Mouse (Mus musculus) heart, embryonic 10.5 days (tissue): ENCODE results near the gene Cep70. TPM values are rescaled to one million over a fixed set of nuclear protein-coding genes. Genes with fewer than 3 reads are reported as not detected.

Source experiments
- DNase-seq: peaks from one replicate; pipeline ENCODE4 v3.0.0-alpha.2; 2017; ENCODE audit warnings: low spot score
- H3K27ac ChIP-seq: fragments of 300-500 bp; sonication (generic); 2 replicates; pipeline ENCODE4 v1.5.1; 2016; ENCODE audit warnings: mild to moderate bottlenecking
- H3K27me3 ChIP-seq: fragments of 300-500 bp; sonication (generic); 2 replicates; pipeline ENCODE4 v1.6.1; 2016; ENCODE audit warnings: mild to moderate bottlenecking; ENCODE audit not compliant: poor library complexity, insufficient read depth, severe bottlenecking
- H3K36me3 ChIP-seq: fragments of 300-500 bp; sonication (generic); 2 replicates; pipeline ENCODE4 v1.6.1; 2016; ENCODE audit warnings: mild to moderate bottlenecking, moderate library complexity
- H3K4me1 ChIP-seq: fragments of 300-500 bp; sonication (generic); 2 replicates; pipeline ENCODE4 v1.6.1; 2016; ENCODE audit warnings: mild to moderate bottlenecking
- H3K4me3 ChIP-seq: fragments of 300-500 bp; sonication (generic); 2 replicates; pipeline ENCODE4 v1.5.1; 2016; ENCODE audit warnings: mild to moderate bottlenecking, moderate library complexity
- H3K9me3 ChIP-seq: fragments of 300-500 bp; sonication (generic); 2 replicates; pipeline ENCODE4 v1.6.1; 2016; ENCODE audit warnings: mild to moderate bottlenecking, moderate library complexity
- WGBS: fragments of 180-500 bp; shearing (Covaris S2); methylation state at CpG from one replicate; pipeline ENCODE4 v1.1.7; 2016; 5-methylcytosine and 5-hydroxymethylcytosine counted together
- polyA plus RNA-seq: library from polyadenylated mRNA; unstranded; fragments of >200 nt; fragmentation: Nextera tagmentation; extraction: Ambion mirVana; gene quantifications from 2 replicates; pipeline ENCODE4 v1.2.1, GENCODE M21; 2016

The Cep70 gene
- 25.9 and 27.3 TPM in 2 replicates for polyA plus RNA-seq

DNA sequence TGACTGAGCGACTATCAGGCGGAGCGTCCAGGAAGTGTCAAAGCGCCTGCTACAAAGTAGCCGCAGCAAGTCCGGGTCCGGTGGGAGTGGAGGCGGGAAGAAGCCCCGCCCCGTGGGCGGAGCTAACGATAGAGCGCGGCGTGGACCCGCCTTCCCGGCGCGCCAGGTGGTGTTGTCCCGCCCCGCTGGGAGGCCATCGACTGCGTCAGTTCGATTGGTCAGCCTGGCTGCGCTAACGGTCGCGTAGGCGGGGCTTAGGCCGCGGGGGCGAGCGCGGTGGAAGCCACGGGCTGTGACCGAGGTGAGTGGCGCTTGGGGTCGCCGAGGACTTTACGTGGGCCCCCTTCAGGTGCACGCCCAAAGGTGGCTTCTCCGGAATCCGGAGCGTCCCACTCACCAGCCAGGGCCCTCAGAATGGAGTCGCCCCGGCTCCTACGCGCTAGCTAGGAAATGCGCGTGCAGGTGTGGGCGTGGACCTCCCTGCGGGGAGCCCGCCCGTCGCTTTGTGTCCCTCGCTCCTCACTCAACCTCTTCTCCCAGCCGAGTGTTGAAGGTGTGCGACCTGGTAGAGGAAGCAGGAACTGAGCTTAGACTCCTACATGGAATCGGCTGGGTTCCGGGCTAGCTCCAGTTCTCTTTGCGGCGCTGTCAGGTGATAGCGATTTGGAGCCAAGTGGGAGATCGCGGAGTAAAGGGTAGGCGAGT, at the start of gene Cep70:
Gene Cep70, plus strand, starts transcription at position 178 of the 705 bp plus-strand sequence.
- H3K36me3 ChIP-seq = no peaks in the 10 kb centered on the region; the same call in 1 of the 2 replicates
- under 1% methylated on average over 66 of the region's 66 CpGs for WGBS
- 0 out of 2 replicates have a peak, but pooled peaks cover 8% of the 10 kb centered on the region for H3K4me1 ChIP-seq
- peak; percentile 98 for DNase-seq
- no peaks in the 10 kb centered on the region for H3K9me3 ChIP-seq
- no peaks in the 10 kb centered on the region for H3K27me3 ChIP-seq
- H3K27ac ChIP-seq = peak within 1 kb of the TSS; percentile 95
- peak within 1 kb of the TSS; percentile 94 for H3K4me3 ChIP-seq

DNA sequence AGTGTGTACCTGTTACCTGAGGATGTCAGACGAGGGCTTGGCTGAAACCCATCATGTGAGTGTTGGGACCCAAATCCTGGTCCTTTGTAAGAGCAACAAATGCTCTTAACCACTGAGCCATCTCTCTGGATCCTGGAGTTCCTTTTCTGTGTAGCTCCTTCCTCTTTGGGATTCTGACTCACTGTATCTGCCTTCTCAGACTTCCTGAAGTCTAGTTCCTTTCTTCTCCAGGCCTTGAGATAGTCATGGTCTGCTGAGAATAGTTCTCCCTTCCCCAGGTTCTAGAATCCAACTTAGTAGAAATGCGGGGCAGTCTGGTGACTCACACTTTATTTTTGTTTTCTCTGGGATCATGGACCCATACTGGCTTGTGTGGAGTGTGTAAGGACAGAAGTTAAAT, 30.5 kb upstream of the Cep70 start:
- 61% methylated on average over 2 of the region's 2 CpGs for WGBS
- no peaks in the 10 kb centered on the region for H3K36me3 ChIP-seq
- no peak overlapping the region for H3K27ac ChIP-seq
- H3K4me3 ChIP-seq = no peak overlapping the region
- no peaks in the 10 kb centered on the region for H3K4me1 ChIP-seq
- no peak for DNase-seq
- no peaks in the 10 kb centered on the region for H3K27me3 ChIP-seq
- H3K9me3 ChIP-seq = no peaks in the 10 kb centered on the region

DNA sequence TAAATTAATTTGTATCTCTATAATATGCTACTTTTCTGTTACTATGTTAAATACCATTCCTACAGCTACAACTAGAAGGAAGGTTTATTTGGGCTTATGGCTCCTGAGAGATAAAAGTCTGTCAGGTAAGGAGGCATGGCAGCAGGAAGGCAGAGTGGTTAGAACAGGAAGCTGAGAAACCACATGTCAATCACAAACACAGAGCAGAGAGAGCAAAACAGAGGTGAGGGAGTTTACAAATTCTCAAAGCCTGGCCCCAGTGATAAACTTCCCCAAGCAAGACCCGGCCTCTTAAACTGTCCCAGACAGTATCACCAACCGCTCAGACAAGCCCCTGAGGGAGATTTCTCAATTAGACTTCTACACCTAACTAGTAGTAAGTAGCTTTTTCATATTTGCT, 27.0 kb upstream of the Cep70 start:
- 55% methylated on average over 2 of the region's 2 CpGs for WGBS
- Histone ChIP-seq H3K4me3 (no peak overlapping the region), H3K36me3 (no peaks in the 10 kb centered on the region), H3K4me1 (no peaks in the 10 kb centered on the region), H3K9me3 (no peaks in the 10 kb centered on the region), H3K27me3 (no peaks in the 10 kb centered on the region), H3K27ac (no peak overlapping the region)
- no peak for DNase-seq

DNA sequence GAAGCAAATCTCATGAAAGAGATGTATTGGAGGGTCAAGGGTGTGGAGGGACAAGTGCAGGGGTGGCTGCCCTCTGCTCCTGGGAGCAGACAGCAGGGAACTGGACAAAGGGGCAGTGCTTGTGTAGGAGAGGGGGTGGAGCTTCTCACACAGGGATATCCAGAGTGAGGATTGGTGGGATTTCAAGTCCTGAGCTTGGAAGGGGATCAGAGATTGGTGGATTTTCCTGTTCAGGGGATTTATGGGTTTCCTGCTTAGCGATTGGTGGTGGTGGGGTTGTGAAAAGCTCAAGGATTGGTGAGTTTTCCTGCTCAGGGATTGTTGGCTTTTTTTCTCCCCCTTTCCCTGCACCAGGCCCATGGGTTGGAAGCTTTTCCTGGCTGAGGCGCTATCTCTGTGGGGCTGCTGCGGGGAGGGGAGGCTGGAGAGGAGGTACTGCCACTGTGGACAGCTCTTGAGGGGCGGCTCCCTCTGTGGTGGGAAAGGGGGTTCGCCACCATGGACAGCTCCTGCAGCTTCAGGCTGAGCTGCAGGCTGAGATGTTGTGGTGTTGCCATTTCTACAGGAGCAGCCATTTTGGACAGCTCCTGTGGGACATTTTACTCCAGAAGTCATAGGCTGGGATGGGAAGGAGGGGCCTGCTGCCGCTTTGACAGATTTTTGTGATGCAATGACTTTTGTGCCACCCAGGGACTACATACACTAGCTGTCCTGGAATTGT, 25.0 kb upstream of the Cep70 start:
- Histone ChIP-seq H3K36me3 (no peaks in the 10 kb centered on the region), H3K4me3 (no peak overlapping the region), H3K27ac (no peak overlapping the region), H3K4me1 (no peaks in the 10 kb centered on the region), H3K27me3 (no peaks in the 10 kb centered on the region), H3K9me3 (no peaks in the 10 kb centered on the region)
- DNase-seq = peak; percentile 91
- 13% methylated on average over 6 of the region's 6 CpGs for WGBS

DNA sequence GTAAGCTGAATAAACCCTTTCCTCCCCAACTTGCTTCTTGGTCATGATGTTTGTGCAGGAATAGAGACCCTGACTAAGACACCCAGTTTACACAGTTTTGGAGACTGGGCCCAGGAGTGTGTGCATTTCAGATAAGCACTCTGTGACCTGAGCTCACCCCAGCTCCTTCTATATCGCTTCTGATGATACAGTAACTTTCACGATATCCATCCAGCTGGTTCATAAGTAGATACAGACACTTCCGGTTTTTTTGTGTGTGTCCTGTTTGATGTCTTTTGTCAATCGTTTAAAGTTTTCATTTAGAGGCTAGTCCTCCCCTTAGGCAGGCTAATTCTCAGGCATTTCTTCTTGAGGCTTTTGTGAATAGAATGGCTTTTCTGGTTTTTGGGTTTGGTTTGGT, 21.5 kb upstream of the Cep70 start:
- Histone ChIP-seq H3K4me1 (no peaks in the 10 kb centered on the region), H3K36me3 (no peaks in the 10 kb centered on the region), H3K27me3 (no peaks in the 10 kb centered on the region), H3K9me3 (no peaks in the 10 kb centered on the region), H3K27ac (no peak overlapping the region), H3K4me3 (no peak overlapping the region)
- WGBS = 80% methylated on average over 4 of the region's 4 CpGs
- no peak for DNase-seq

- H3K27me3 ChIP-seq = no peaks in the 10 kb centered on the region
- 60% methylated on average over 3 of the region's 3 CpGs for WGBS
- no peaks in the 10 kb centered on the region for H3K36me3 ChIP-seq
- DNase-seq = no peak
- H3K4me1 ChIP-seq = no peaks in the 10 kb centered on the region
- H3K9me3 ChIP-seq = no peaks in the 10 kb centered on the region
- H3K27ac ChIP-seq = no peak overlapping the region
- no peak overlapping the region for H3K4me3 ChIP-seq
Observed at GRCm38 (mm10) chr9:99224583-99224982, 18.6 kb upstream of the Cep70 start.

DNA sequence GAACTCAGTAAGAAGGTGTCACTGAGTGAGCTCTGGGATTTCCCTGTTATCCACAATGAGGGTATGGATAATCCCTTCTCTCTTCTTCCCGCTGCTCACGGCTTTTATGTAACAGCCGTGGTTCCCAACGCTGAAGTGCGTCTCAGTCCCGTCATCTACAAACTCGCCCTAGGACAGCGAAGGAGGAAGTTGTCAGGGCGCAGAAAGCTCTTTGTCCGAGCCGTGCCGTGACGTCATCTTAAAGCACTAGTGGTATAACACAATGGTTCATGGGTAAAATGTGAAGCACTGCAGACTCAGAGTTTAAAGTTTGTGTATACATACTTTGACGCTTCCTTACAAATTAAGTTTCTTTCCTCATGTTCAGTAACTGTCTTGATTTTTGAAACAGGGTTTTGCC, 13.7 kb upstream of the Cep70 start:
- H3K4me3 ChIP-seq = no peak overlapping the region
- no peaks in the 10 kb centered on the region for H3K36me3 ChIP-seq
- no peaks in the 10 kb centered on the region for H3K4me1 ChIP-seq
- no peak for DNase-seq
- 83% methylated on average over 14 of the region's 14 CpGs for WGBS
- no peaks in the 10 kb centered on the region for H3K27me3 ChIP-seq
- no peaks in the 10 kb centered on the region for H3K9me3 ChIP-seq
- H3K27ac ChIP-seq = no peak overlapping the region

DNA sequence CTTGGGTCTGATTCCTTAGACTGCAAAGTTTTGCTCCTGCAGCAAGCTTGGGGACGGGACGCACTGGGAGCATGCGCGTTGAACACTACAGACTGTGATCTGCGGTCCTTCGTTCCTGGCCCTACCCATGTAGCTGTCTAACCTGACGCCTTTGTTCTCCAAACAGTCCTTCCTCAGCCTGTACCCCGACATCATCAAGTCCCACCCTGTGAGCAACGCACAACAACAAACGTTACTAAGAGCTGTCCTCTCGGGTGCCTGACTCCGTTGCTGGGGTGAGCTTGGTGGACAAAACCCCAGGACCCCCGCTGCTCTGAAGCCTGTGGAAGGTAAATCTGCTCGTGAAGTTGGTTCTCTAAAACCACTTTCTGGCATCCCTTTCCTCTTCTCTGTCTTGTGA, 6.0 kb upstream of the Cep70 start, which contains the start of gene Faiml:
Gene Faiml, minus strand, starts transcription at position 101 of the 400 bp plus-strand sequence.
- H3K9me3 ChIP-seq = no peaks in the 10 kb centered on the region
- no peaks in the 10 kb centered on the region for H3K4me1 ChIP-seq
- no peak for DNase-seq
- H3K4me3 ChIP-seq = no peak within 1 kb of the TSS
- no peaks in the 10 kb centered on the region for H3K36me3 ChIP-seq
- 85% methylated on average over 14 of the region's 14 CpGs for WGBS
- H3K27me3 ChIP-seq = no peaks in the 10 kb centered on the region
- H3K27ac ChIP-seq = no peak within 1 kb of the TSS

GRCm38 (mm10) chr9:99238276-99238675, 4.9 kb upstream of the Cep70 start:
- 86% methylated on average over 10 of the region's 10 CpGs for WGBS
- Histone ChIP-seq H3K27ac (no peak overlapping the region), H3K4me3 (no peak overlapping the region), H3K9me3 (no peaks in the 10 kb centered on the region), H3K27me3 (no peaks in the 10 kb centered on the region), H3K4me1 (0 out of 2 replicates have a peak, but pooled peaks cover 6% of the 10 kb centered on the region), H3K36me3 (no peaks in the 10 kb centered on the region)
- DNase-seq = no peak

- Histone ChIP-seq H3K27ac (no peak overlapping the region), H3K27me3 (no peaks in the 10 kb centered on the region), H3K4me3 (no peak overlapping the region), H3K9me3 (no peaks in the 10 kb centered on the region), H3K36me3 (no peaks in the 10 kb centered on the region), H3K4me1 (0 out of 2 replicates have a peak, but pooled peaks cover 6% of the 10 kb centered on the region)
- no peak for DNase-seq
- 65% methylated on average over 1 of the region's 1 CpGs for WGBS
Observed at GRCm38 (mm10) chr9:99239256-99239655, 3.9 kb upstream of the Cep70 start.

GRCm38 (mm10) chr9:99240571-99240970, 2.6 kb upstream of the Cep70 start:
- Histone ChIP-seq H3K4me1 (0 out of 2 replicates have a peak, but pooled peaks cover 6% of the 10 kb centered on the region), H3K9me3 (no peaks in the 10 kb centered on the region), H3K27me3 (no peaks in the 10 kb centered on the region), H3K27ac (no peak overlapping the region), H3K36me3 (no peaks in the 10 kb centered on the region), H3K4me3 (no peak overlapping the region)
- DNase-seq = no peak
- 76% methylated on average over 5 of the region's 5 CpGs for WGBS

- 3% methylated on average over 7 of the region's 7 CpGs for WGBS
- Histone ChIP-seq H3K27ac (peak overlapping the region; percentile 95), H3K4me3 (peak overlapping the region; percentile 94; the same call in 1 of the 2 replicates), H3K9me3 (no peaks in the 10 kb centered on the region), H3K4me1 (0 out of 2 replicates have a peak, but pooled peaks cover 6% of the 10 kb centered on the region), H3K36me3 (no peaks in the 10 kb centered on the region; the same call in 1 of the 2 replicates), H3K27me3 (no peaks in the 10 kb centered on the region)
- no peak for DNase-seq
Observed at GRCm38 (mm10) chr9:99242035-99242434, 1.1 kb upstream of the Cep70 start.

- DNase-seq = no peak
- WGBS = 7% methylated on average over 17 of the region's 17 CpGs
- H3K4me1 ChIP-seq = 0 out of 2 replicates have a peak, but pooled peaks cover 6% of the 10 kb centered on the region
- no peaks in the 10 kb centered on the region for H3K27me3 ChIP-seq
- peak overlapping the region; percentile 94 for H3K4me3 ChIP-seq
- H3K36me3 ChIP-seq = no peaks in the 10 kb centered on the region; the same call in 1 of the 2 replicates
- peak overlapping the region; percentile 95 for H3K27ac ChIP-seq
- H3K9me3 ChIP-seq = no peaks in the 10 kb centered on the region
Observed at GRCm38 (mm10) chr9:99242533-99243189, 506 bp upstream of the Cep70 start.
